Mouse (Mus musculus) cerebellum, adult 2 months (tissue): Measurements from ENCODE around the gene Myo1b. TPM values are rescaled to one million over a fixed set of nuclear protein-coding genes. Genes with fewer than 3 reads are reported as not detected.

Source experiments
- DNase-seq, 2 experiments: peaks; one replicate each; pipeline ENCODE4 v3.0.0; 2021
- H3K27ac ChIP-seq: fragments of 200-500 bp; 2 replicates; pipeline ENCODE4 v1.5.1; 2012; ENCODE audit warnings: low read length, control low read depth, inconsistent platforms; ENCODE audit not compliant: insufficient read depth
- H3K27me3 ChIP-seq: fragments of 200-500 bp; 2 replicates; pipeline ENCODE4 v1.6.1; 2012; ENCODE audit warnings: inconsistent platforms, mild to moderate bottlenecking, low read length, moderate library complexity; ENCODE audit not compliant: control insufficient read depth, insufficient read depth
- H3K4me1 ChIP-seq: fragments of 200-500 bp; 2 replicates; pipeline ENCODE4 v1.6.1; 2011; ENCODE audit warnings: low read length; ENCODE audit not compliant: control insufficient read depth, insufficient read depth
- H3K4me3 ChIP-seq: fragments of 200-500 bp; replicated peaks from 2 replicates; pipeline ENCODE3; 2011; ENCODE audit warnings: mild to moderate bottlenecking, low read depth, low read length, control low read depth; ENCODE audit not compliant: insufficient read depth
- CTCF ChIP-seq: fragments of 200-500 bp; IDR thresholded peaks from 2 replicates; pipeline ENCODE4 v1.5.1; 2011; ENCODE audit warnings: low read depth, mild to moderate bottlenecking, control low read depth, low read length, moderate library complexity, borderline replicate concordance; ENCODE audit not compliant: insufficient read depth
- POLR2A ChIP-seq: fragments of 200-500 bp; IDR thresholded peaks from 2 replicates; pipeline ENCODE4 v1.6.1; 2011; ENCODE audit warnings: low read length, control low read depth, borderline replicate concordance; ENCODE audit not compliant: insufficient read depth
- WGBS: fragments of 180-500 bp; shearing (Covaris S2); methylation state at CpG from one replicate; pipeline ENCODE4 v1.1.7; 2018; 5-methylcytosine and 5-hydroxymethylcytosine counted together
- polyA plus RNA-seq: library from polyadenylated mRNA; depleted of rRNA; stranded (reverse); fragments of >200 nt; gene quantifications from 2 replicates; pipeline ENCODE4 v1.2.3, GENCODE M21; 2012

Gene Myo1b
- polyA plus RNA-seq, 1 experiment, result 10.2 TPM

- TF ChIP-seq CTCF (no peak), POLR2A (no peak)
- no peak overlapping the region for H3K4me3 ChIP-seq
- H3K27ac ChIP-seq, result no peak overlapping the region
- H3K27me3 ChIP-seq, result no peaks in the 10 kb centered on the region
- WGBS, result 90% methylated on average over 10 of the region's 10 CpGs
- H3K4me1 ChIP-seq, result no peaks in the 10 kb centered on the region
- no peak for DNase-seq
Observed at GRCm38 (mm10) chr1:51740626-51741231, 175.1 kb downstream of the Myo1b start.

- whole genome bisulfite sequencing, result 30% methylated on average over 5 of the region's 5 CpGs
- Histone ChIP-seq H3K4me1 (no peaks in the 10 kb centered on the region), H3K4me3 (no peak overlapping the region), H3K27ac (no peak overlapping the region), H3K27me3 (no peaks in the 10 kb centered on the region)
- no peak for DNase-seq
- TF ChIP-seq CTCF (no peak), POLR2A (no peak)
Observed at GRCm38 (mm10) chr1:51739252-51739852, 176.5 kb downstream of the Myo1b start.

- Histone ChIP-seq H3K27ac (no peak overlapping the region), H3K4me1 (no peaks in the 10 kb centered on the region)
- TF ChIP-seq CTCF (no peak), POLR2A (no peak)
Observed at GRCm38 (mm10) chr1:51736822-51737221, 179.0 kb downstream of the Myo1b start.

GRCm38 (mm10) chr1:51734721-51735120 lies 181.2 kb downstream of the Myo1b start:
- Histone ChIP-seq H3K4me1 (no peaks in the 10 kb centered on the region), H3K27ac (no peak overlapping the region), H3K4me3 (no peak overlapping the region), H3K27me3 (no peaks in the 10 kb centered on the region)
- WGBS, result 75% methylated on average over 6 of the region's 6 CpGs
- no peak for DNase-seq
- TF ChIP-seq CTCF (no peak), POLR2A (no peak)

More at GRCm38 (mm10) chr1:51736822-51737221, 179.0 kb downstream of the Myo1b start:
- DNase-seq, result no peak
- WGBS, result 82% methylated on average over 2 of the region's 2 CpGs
- Histone ChIP-seq H3K4me3 (no peak overlapping the region), H3K27me3 (no peaks in the 10 kb centered on the region)

- DNase-seq, result no peak
- Histone ChIP-seq H3K27me3 (no peaks in the 10 kb centered on the region), H3K4me3 (no peak overlapping the region), H3K4me1 (no peaks in the 10 kb centered on the region), H3K27ac (no peak overlapping the region)
- TF ChIP-seq POLR2A (no peak), CTCF (no peak)
- WGBS, result 87% methylated on average over 1 of the region's 1 CpGs
Observed at GRCm38 (mm10) chr1:51729407-51729806, 186.5 kb downstream of the Myo1b start.

- Histone ChIP-seq H3K27me3 (no peaks in the 10 kb centered on the region), H3K4me1 (no peaks in the 10 kb centered on the region), H3K4me3 (no peak overlapping the region), H3K27ac (no peak overlapping the region)
- DNase-seq, result no peak
- WGBS, result 91% methylated on average over 4 of the region's 4 CpGs
- TF ChIP-seq CTCF, result no peak
- no peak for TF ChIP-seq POLR2A
Observed at GRCm38 (mm10) chr1:51728816-51729215, 187.1 kb downstream of the Myo1b start.

GRCm38 (mm10) chr1:51719897-51720673 lies 195.8 kb downstream of the Myo1b start:
- no peak for TF ChIP-seq CTCF
- no peak for TF ChIP-seq POLR2A
- Histone ChIP-seq H3K27ac (no peak overlapping the region), H3K27me3 (no peaks in the 10 kb centered on the region), H3K4me1 (no peaks in the 10 kb centered on the region), H3K4me3 (no peak overlapping the region)
- DNase-seq, result peak in 1 of 2 experiments; percentile 32
- WGBS, result 58% methylated on average over 9 of the region's 9 CpGs
